15 mouse cellular contexts compared by ENCODE assay signal in genomic region chr2:27564694-27565093, GRCm38 (mm10).
"Had no signal": no experiment of that assay in that cellular context is flagged by ENCODE, and none has a peak within 500 bp of the region (broad histone marks: within the 10 kb centered on the region; RNA-seq: fewer than 3 reads in every experiment).

No protein-coding gene starts in this region.

- H3K9ac ChIP-seq: kidney, embryonic 15.5 days; limb, embryonic 15.5 days; liver, embryonic 14.5 days; liver, postnatal 0 days; lung, embryonic 14.5 days; midbrain, embryonic 12.5 days; midbrain, embryonic 15.5 days; neural tube, embryonic 13.5 days had no signal

- DNase-seq: kidney, adult 11 months; kidney, postnatal 4 days; liver, postnatal 0 days; lung, postnatal 10 days; thymus, adult 18-20 months; thymus, postnatal 36 days had no signal

- H3K27me3 ChIP-seq: limb, embryonic 15.5 days; midbrain, embryonic 15.5 days had no signal

- H3K4me3 ChIP-seq: kidney, embryonic 15.5 days; limb, embryonic 15.5 days; midbrain, embryonic 12.5 days; midbrain, embryonic 15.5 days; myocyte; neural tube, embryonic 13.5 days had no signal

- H3K36me3 ChIP-seq: kidney, embryonic 15.5 days; limb, embryonic 15.5 days; midbrain, embryonic 12.5 days; midbrain, embryonic 15.5 days; neural tube, embryonic 13.5 days had no signal

- H3K9me3 ChIP-seq: kidney, embryonic 15.5 days; limb, embryonic 15.5 days; midbrain, embryonic 12.5 days; midbrain, embryonic 15.5 days; neural tube, embryonic 13.5 days had no signal

- ATAC-seq: liver, postnatal 0 days; midbrain, embryonic 15.5 days had no signal

- H3K4me1 ChIP-seq: midbrain, embryonic 12.5 days had no signal

- H3K27ac ChIP-seq: kidney, embryonic 15.5 days; limb, embryonic 15.5 days; liver, embryonic 14.5 days; midbrain, embryonic 12.5 days; midbrain, embryonic 15.5 days; neural tube, embryonic 13.5 days had no signal

- H3K4me2 ChIP-seq: kidney, embryonic 15.5 days; limb, embryonic 15.5 days; liver, embryonic 11.5 days; lung, embryonic 14.5 days; midbrain, embryonic 12.5 days; midbrain, embryonic 15.5 days; neural tube, embryonic 13.5 days had no signal
